Mouse (Mus musculus) testis, adult 2 months (tissue): ENCODE measurements around the gene Slc5a10. TPM values are rescaled to one million over a fixed set of nuclear protein-coding genes. Genes with fewer than 3 reads are reported as not detected.

Source experiments
- H3K27ac ChIP-seq: fragments of 200-500 bp; 2 replicates; pipeline ENCODE4 v1.5.1; 2012; ENCODE audit warnings: low read depth, low read length; ENCODE audit not compliant: control insufficient read depth, insufficient read depth
- H3K27me3 ChIP-seq: fragments of 200-500 bp; 2 replicates; pipeline ENCODE4 v1.6.1; 2012; ENCODE audit warnings: mild to moderate bottlenecking, low read length, moderate library complexity; ENCODE audit not compliant: control insufficient read depth, insufficient read depth
- H3K36me3 ChIP-seq: fragments of 200-500 bp; 2 replicates; pipeline ENCODE4 v1.6.1; 2012; ENCODE audit warnings: mild to moderate bottlenecking, low read length; ENCODE audit not compliant: control insufficient read depth, insufficient read depth
- H3K4me1 ChIP-seq: fragments of 200-500 bp; 2 replicates; pipeline ENCODE4 v1.6.1; 2012; ENCODE audit warnings: low read length; ENCODE audit not compliant: control insufficient read depth, insufficient read depth
- H3K4me3 ChIP-seq: fragments of 200-500 bp; 2 replicates; pipeline ENCODE4 v1.5.1; 2012; ENCODE audit warnings: low read depth, mild to moderate bottlenecking, low read length, moderate library complexity, mixed read lengths; ENCODE audit not compliant: control insufficient read depth
- CTCF ChIP-seq: fragments of 200-500 bp; IDR thresholded peaks from 2 replicates; pipeline ENCODE4 v1.5.1; 2012; ENCODE audit warnings: low read depth, mild to moderate bottlenecking, inconsistent platforms, low read length, moderate library complexity; ENCODE audit not compliant: control insufficient read depth, insufficient read depth, insufficient replicate concordance
- POLR2A ChIP-seq: fragments of 200-500 bp; IDR thresholded peaks from 2 replicates; pipeline ENCODE4 v1.6.1; 2012; ENCODE audit warnings: low read depth, mild to moderate bottlenecking, inconsistent platforms, low read length, moderate library complexity; ENCODE audit not compliant: control insufficient read depth
- polyA plus RNA-seq: library from polyadenylated mRNA; depleted of rRNA; stranded (reverse); fragments of >200 nt; gene quantifications from 2 replicates; pipeline ENCODE4 v1.2.3, GENCODE M21; 2012

Gene Slc5a10
- polyA plus RNA-seq, 1 experiment = 0.27 TPM

- Histone ChIP-seq H3K27ac (no peak overlapping the region), H3K27me3 (no peaks in the 10 kb centered on the region), H3K4me3 (no peak overlapping the region), H3K4me1 (no peaks in the 10 kb centered on the region), H3K36me3 (no peaks in the 10 kb centered on the region; the same call in 1 of the 2 replicates)
- no peak for TF ChIP-seq POLR2A
- no peak for TF ChIP-seq CTCF
These were observed 23.8 kb upstream of the Slc5a10 start for GRCm38 (mm10) chr11:61744460-61744859.

- H3K4me1 ChIP-seq = no peaks in the 10 kb centered on the region
- no peak overlapping the region for H3K4me3 ChIP-seq
- TF ChIP-seq POLR2A (no peak), CTCF (no peak)
- H3K27me3 ChIP-seq = no peaks in the 10 kb centered on the region
- no peak overlapping the region for H3K27ac ChIP-seq
- H3K36me3 ChIP-seq = no peaks in the 10 kb centered on the region; the same call in 1 of the 2 replicates
These were observed 23.1 kb upstream of the Slc5a10 start for GRCm38 (mm10) chr11:61743768-61744167.

- TF ChIP-seq POLR2A = no peak
- H3K4me1 ChIP-seq = no peaks in the 10 kb centered on the region
- H3K36me3 ChIP-seq = no peaks in the 10 kb centered on the region; the same call in 1 of the 2 replicates
- H3K27me3 ChIP-seq = no peaks in the 10 kb centered on the region
- no peak overlapping the region for H3K27ac ChIP-seq
- no peak overlapping the region for H3K4me3 ChIP-seq
These were observed 19.9 kb upstream of the Slc5a10 start for GRCm38 (mm10) chr11:61740500-61740899.

- Histone ChIP-seq H3K27me3 (no peaks in the 10 kb centered on the region), H3K27ac (no peak overlapping the region), H3K36me3 (peaks cover 2% of the 10 kb centered on the region), H3K4me3 (no peak overlapping the region), H3K4me1 (no peaks in the 10 kb centered on the region)
- TF ChIP-seq CTCF (no peak), POLR2A (no peak)
These were observed 16.7 kb upstream of the Slc5a10 start for GRCm38 (mm10) chr11:61737290-61737689.

- H3K36me3 ChIP-seq = peaks cover 8% of the 10 kb centered on the region
- H3K4me3 ChIP-seq = no peak overlapping the region
- no peaks in the 10 kb centered on the region for H3K4me1 ChIP-seq
- H3K27ac ChIP-seq = no peak overlapping the region
- no peaks in the 10 kb centered on the region for H3K27me3 ChIP-seq
- TF ChIP-seq CTCF = no peak
- no peak for TF ChIP-seq POLR2A
These were observed 12.0 kb upstream of the Slc5a10 start for GRCm38 (mm10) chr11:61732672-61733071.

GRCm38 (mm10) chr11:61728037-61728436 lies 7.4 kb upstream of the Slc5a10 start:
- Histone ChIP-seq H3K36me3 (peaks cover 8% of the 10 kb centered on the region), H3K27ac (no peak overlapping the region), H3K4me3 (no peak overlapping the region), H3K27me3 (no peaks in the 10 kb centered on the region), H3K4me1 (no peaks in the 10 kb centered on the region)
- no peak for TF ChIP-seq POLR2A
- TF ChIP-seq CTCF = no peak

- Histone ChIP-seq H3K27me3 (no peaks in the 10 kb centered on the region), H3K4me3 (no peak overlapping the region), H3K4me1 (no peaks in the 10 kb centered on the region), H3K36me3 (no peaks in the 10 kb centered on the region), H3K27ac (no peak overlapping the region)
- no peak for TF ChIP-seq CTCF
- no peak for TF ChIP-seq POLR2A
These were observed 1.5 kb upstream of the Slc5a10 start for GRCm38 (mm10) chr11:61722077-61722476.

GRCm38 (mm10) chr11:61719826-61720225 lies 800 bp downstream of the Slc5a10 start:
- H3K27me3 ChIP-seq = no peaks in the 10 kb centered on the region
- no peaks in the 10 kb centered on the region for H3K36me3 ChIP-seq
- no peak overlapping the region for H3K4me3 ChIP-seq
- TF ChIP-seq POLR2A = no peak
- TF ChIP-seq CTCF = no peak
- no peaks in the 10 kb centered on the region; the same call in 1 of the 2 replicates for H3K4me1 ChIP-seq
- H3K27ac ChIP-seq = no peak overlapping the region
